Mouse (Mus musculus) lung, postnatal 0 days (tissue): ENCODE measurements around the gene Aup1.

Experiments used
- CTCF ChIP-seq: IDR thresholded peaks from 2 replicates; pipeline ENCODE4 v1.5.1; 2016; ENCODE audit warnings: antibody characterized with exemption, mild to moderate bottlenecking
- EP300 ChIP-seq: IDR thresholded peaks from 2 replicates; pipeline ENCODE4 v1.6.1; 2016; ENCODE audit warnings: antibody characterized with exemption, mild to moderate bottlenecking, control low read depth

GRCm38 (mm10) chr6:83017190-83017589 lies 37.1 kb upstream of the Aup1 start:
- TF ChIP-seq CTCF (no peak), EP300 (no peak)
